In the genomic region with DNA sequence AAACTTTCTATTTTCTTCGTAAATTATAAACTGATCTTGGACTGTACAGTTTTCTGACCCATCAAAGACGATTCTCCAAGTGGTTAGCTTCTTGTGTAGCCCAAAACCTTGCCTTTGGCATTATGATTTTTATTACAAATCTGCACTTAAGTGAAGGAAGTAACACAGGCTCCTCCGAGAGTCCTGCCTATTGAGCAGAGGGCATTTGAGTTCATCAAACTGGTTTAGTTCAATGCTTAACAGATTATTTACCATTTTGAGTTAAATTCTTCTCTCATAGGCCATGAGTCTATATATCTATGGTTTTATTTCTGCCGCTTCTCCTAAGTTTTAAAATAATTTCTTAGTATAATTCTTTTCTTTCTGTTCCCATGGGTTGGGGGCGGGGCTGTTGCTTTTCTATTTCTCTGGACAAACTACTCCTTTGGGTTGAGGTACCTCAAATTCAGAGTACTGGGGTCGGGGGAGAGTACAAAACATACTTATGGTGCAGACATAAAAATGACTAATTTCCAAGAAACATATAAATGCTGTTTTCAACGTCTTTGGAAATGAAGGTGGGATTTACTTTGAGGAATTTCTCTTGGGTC, we compare ENCODE assay signal across 8 mouse cellular contexts. TPM values are rescaled to one million over a fixed set of nuclear protein-coding genes. Genes with fewer than 3 reads are reported as not detected.
DNase-seq lines count a peak whose midpoint lies in the region; ATAC-seq and TF ChIP-seq lines count a peak whose summit lies in the region.

No protein-coding gene starts in this region.

- no peak overlapping the region for H3K27ac ChIP-seq in ES-E14 (ENCODE audit: insufficient read depth, low read depth, low read length, poor library complexity, severe bottlenecking)
- H3K27ac ChIP-seq in embryonic facial prominence, embryonic 15.5 days (replicated peaks), result peak overlapping the region; percentile 98
- H3K27ac ChIP-seq in hindbrain, embryonic 15.5 days (replicated peaks), result peak overlapping the region; percentile 95
- H3K27ac ChIP-seq in liver, postnatal 0 days (ENCODE audit: low read depth), result peak overlapping the region; percentile 100
- peak overlapping the region; percentile 98 for H3K27ac ChIP-seq in stomach, embryonic 15.5 days

- in situ Hi-C loops in ES-E14 (cut with MboI; ENCODE audit: low sequenced_read_pairs in 2 of 2, unreplicated experiment in 2 of 2), result no loop called here

- WGBS in embryonic facial prominence, embryonic 15.5 days, result 26% methylated on average over 7 of the region's 7 CpGs
- 28% methylated on average over 7 of the region's 7 CpGs for WGBS in hindbrain, embryonic 15.5 days
- 21% methylated on average over 7 of the region's 7 CpGs for WGBS in liver, postnatal 0 days (ENCODE audit: insufficient replicate concordance)
- 23% methylated on average over 7 of the region's 7 CpGs for WGBS in stomach, embryonic 15.5 days

- no peak for ATAC-seq in embryonic facial prominence, embryonic 15.5 days (ENCODE audit: insufficient number of reproducible peaks, low FRiP score, low TSS enrichment, low read depth)
- no peak for ATAC-seq in hindbrain, embryonic 15.5 days (ENCODE audit: low FRiP score, low read depth)
- no peak for ATAC-seq in liver, postnatal 0 days
- ATAC-seq in stomach, embryonic 15.5 days (ENCODE audit: insufficient read depth, low FRiP score, low read depth), result no peak
- no peak for ATAC-seq in erythroid progenitor cell, adult 5-6 weeks (replicated peaks; ENCODE audit: low FRiP score, poor library complexity, severe bottlenecking)

- no peak for TF ChIP-seq CTCF in liver, postnatal 0 days (IDR thresholded peaks at IDR 0.05; ENCODE audit: low read depth)

- H3K4me3 ChIP-seq in ES-E14 (ENCODE audit: insufficient read depth in 1 of 2, low read depth in 1 of 2, low read length in 2 of 2, poor library complexity in 1 of 2, severe bottlenecking in 1 of 2), result peak overlapping the region; percentile 66 to 77; a peak in 3 of 4 replicates
- H3K4me3 ChIP-seq in embryonic facial prominence, embryonic 15.5 days (replicated peaks), result peak overlapping the region; percentile 54
- peak overlapping the region; percentile 70 for H3K4me3 ChIP-seq in hindbrain, embryonic 15.5 days
- peak overlapping the region; percentile 80 for H3K4me3 ChIP-seq in liver, postnatal 0 days (ENCODE audit: low read depth, low read length)
- H3K4me3 ChIP-seq in stomach, embryonic 15.5 days (replicated peaks), result peak overlapping the region; percentile 64

- no peaks in the 10 kb centered on the region for H3K36me3 ChIP-seq in ES-E14 (ENCODE audit: control insufficient read depth, insufficient read depth, low read length, poor library complexity, severe bottlenecking)
- no peaks in the 10 kb centered on the region for H3K36me3 ChIP-seq in embryonic facial prominence, embryonic 15.5 days
- no peaks in the 10 kb centered on the region for H3K36me3 ChIP-seq in hindbrain, embryonic 15.5 days
- H3K36me3 ChIP-seq in liver, postnatal 0 days (replicated peaks; ENCODE audit: insufficient read depth, low read length), result no peaks in the 10 kb centered on the region
- no peaks in the 10 kb centered on the region for H3K36me3 ChIP-seq in stomach, embryonic 15.5 days

- H3K9me3 ChIP-seq in ES-E14 (ENCODE audit: control insufficient read depth, insufficient read depth, low read depth, low read length), result no peaks in the 10 kb centered on the region
- no peaks in the 10 kb centered on the region for H3K9me3 ChIP-seq in embryonic facial prominence, embryonic 15.5 days (replicated peaks)
- no peaks in the 10 kb centered on the region for H3K9me3 ChIP-seq in hindbrain, embryonic 15.5 days
- H3K9me3 ChIP-seq in liver, postnatal 0 days (ENCODE audit: low read length), result no peaks in the 10 kb centered on the region
- no peaks in the 10 kb centered on the region for H3K9me3 ChIP-seq in stomach, embryonic 15.5 days

- no peaks in the 10 kb centered on the region for H3K27me3 ChIP-seq in embryonic facial prominence, embryonic 15.5 days
- no peaks in the 10 kb centered on the region for H3K27me3 ChIP-seq in hindbrain, embryonic 15.5 days
- H3K27me3 ChIP-seq in liver, postnatal 0 days (ENCODE audit: insufficient read depth, low read length), result no peaks in the 10 kb centered on the region; the same call in 1 of the 2 replicates
- no peaks in the 10 kb centered on the region for H3K27me3 ChIP-seq in stomach, embryonic 15.5 days (replicated peaks)

- peak; percentile 13 for DNase-seq in adrenal gland, postnatal 10 days
- DNase-seq in adrenal gland, adult 8-10 months, result no peak
- no peak for DNase-seq in ES-E14 (ENCODE audit: low read depth, low spot score)
- DNase-seq in liver, postnatal 0 days, result peak; percentile 20

- peak overlapping the region; percentile 86 for H3K4me2 ChIP-seq in embryonic facial prominence, embryonic 15.5 days (replicated peaks)
- peak overlapping the region; percentile 99 for H3K4me2 ChIP-seq in hindbrain, embryonic 15.5 days
- peak overlapping the region; percentile 95 for H3K4me2 ChIP-seq in liver, postnatal 0 days (ENCODE audit: low read depth, low read length)
- peak overlapping the region; percentile 85 for H3K4me2 ChIP-seq in stomach, embryonic 15.5 days

- H3K4me1 ChIP-seq in ES-E14 (ENCODE audit: control insufficient read depth in 2 of 2, insufficient read depth in 2 of 2, low read length in 2 of 2, poor library complexity in 1 of 2), result no peaks in the 10 kb centered on the region
- H3K4me1 ChIP-seq in embryonic facial prominence, embryonic 15.5 days, result peaks cover 10% of the 10 kb centered on the region
- H3K4me1 ChIP-seq in hindbrain, embryonic 15.5 days (replicated peaks), result peaks cover 22% of the 10 kb centered on the region
- H3K4me1 ChIP-seq in liver, postnatal 0 days (ENCODE audit: insufficient read depth), result peaks cover 9% of the 10 kb centered on the region
- peaks cover 6% of the 10 kb centered on the region; the same call in 1 of the 2 replicates for H3K4me1 ChIP-seq in stomach, embryonic 15.5 days

- no peak overlapping the region for H3K9ac ChIP-seq in ES-E14 (ENCODE audit: insufficient read depth, low read depth, low read length, poor library complexity, severe bottlenecking)
- no peak overlapping the region for H3K9ac ChIP-seq in embryonic facial prominence, embryonic 15.5 days
- 0 out of 2 replicates have a peak overlapping the region, but pooled peaks have one; percentile 9 for H3K9ac ChIP-seq in hindbrain, embryonic 15.5 days
- peak overlapping the region; percentile 99 for H3K9ac ChIP-seq in liver, postnatal 0 days (replicated peaks)
- no peak overlapping the region for H3K9ac ChIP-seq in stomach, embryonic 15.5 days

- no peak; the same call in 1 of the 2 replicates for TF ChIP-seq EP300 in liver, postnatal 0 days (IDR thresholded peaks at IDR 0.05; ENCODE audit: low read depth)

RNA-seq across cellular contexts. Expression of a gene that starts 0.6 kb away (rescaled TPM):
- 100 to 1,000 TPM; 180 to 217 TPM for total RNA-seq in adrenal gland, postnatal 10 days (2021)
- total RNA-seq in adrenal gland, adult 8-10 months (2022), result 10 to 100 TPM; 61.3 to 77.8 (median 63.8) TPM
- total RNA-seq in ES-E14 (2012; rRNA removed), result 131 and 207 TPM in 2 replicates
- polyA plus RNA-seq in embryonic facial prominence, embryonic 15.5 days (2015; fragmentation: Nextera tagmentation; extraction: Ambion mirVana), result 14.7 and 20.7 TPM in 2 replicates
- 4.8 and 8.8 TPM in 2 replicates for polyA plus RNA-seq in hindbrain, embryonic 15.5 days (2015; fragmentation: Nextera tagmentation; extraction: Ambion mirVana)
- 13.3 and 16.0 TPM in 2 replicates for polyA plus RNA-seq in liver, postnatal 0 days (2015; fragmentation: Nextera tagmentation; extraction: Ambion mirVana)
- 24.6 and 25.3 TPM in 2 replicates for polyA plus RNA-seq in stomach, embryonic 15.5 days (2015; fragmentation: Nextera tagmentation; extraction: Ambion mirVana)
- 1,339 and 1,610 TPM in 2 replicates for total RNA-seq in erythroid progenitor cell, adult 5-6 weeks (2015; ENCODE audit: low replicate concordance)
- 1,649 and 1,886 TPM in 2 replicates for total RNA-seq in erythroid progenitor cell, adult 5-6 weeks (2017; ENCODE audit: low replicate concordance)

RNA-seq across cellular contexts. Expression of a gene that starts 2.0 kb away (rescaled TPM):
- total RNA-seq in adrenal gland, postnatal 10 days (2021), result 10 to 100 TPM; 27.7 to 32.2 TPM
- 10 to 100 TPM; 11.0 to 15.5 (median 13.2) TPM for total RNA-seq in adrenal gland, adult 8-10 months (2022)
- 119 and 195 TPM in 2 replicates for total RNA-seq in ES-E14 (2012; rRNA removed)
- polyA plus RNA-seq in embryonic facial prominence, embryonic 15.5 days (2015; fragmentation: Nextera tagmentation; extraction: Ambion mirVana), result 2.7 and 3.6 TPM in 2 replicates
- 1.5 and 1.7 TPM in 2 replicates for polyA plus RNA-seq in hindbrain, embryonic 15.5 days (2015; fragmentation: Nextera tagmentation; extraction: Ambion mirVana)
- polyA plus RNA-seq in liver, postnatal 0 days (2015; fragmentation: Nextera tagmentation; extraction: Ambion mirVana), result 0.49 and 0.51 TPM in 2 replicates
- 2.9 TPM in 2 replicates for polyA plus RNA-seq in stomach, embryonic 15.5 days (2015; fragmentation: Nextera tagmentation; extraction: Ambion mirVana)
- total RNA-seq in erythroid progenitor cell, adult 5-6 weeks (2015; ENCODE audit: low replicate concordance), result 39.8 and 50.1 TPM in 2 replicates
- 202 and 281 TPM in 2 replicates for total RNA-seq in erythroid progenitor cell, adult 5-6 weeks (2017; ENCODE audit: low replicate concordance)

RNA-seq across cellular contexts. Expression of a gene that starts 41.6 kb away (rescaled TPM):
- total RNA-seq in adrenal gland, postnatal 10 days (2021), result 100 to 1,000 TPM; 294 to 310 TPM
- 100 to 1,000 TPM; 116 to 151 (median 145) TPM for total RNA-seq in adrenal gland, adult 8-10 months (2022)
- 713 and 869 TPM in 2 replicates for total RNA-seq in ES-E14 (2012; rRNA removed)
- 86.2 and 107 TPM in 2 replicates for polyA plus RNA-seq in embryonic facial prominence, embryonic 15.5 days (2015; fragmentation: Nextera tagmentation; extraction: Ambion mirVana)
- 35.1 and 51.2 TPM in 2 replicates for polyA plus RNA-seq in hindbrain, embryonic 15.5 days (2015; fragmentation: Nextera tagmentation; extraction: Ambion mirVana)
- 89.1 and 94.3 TPM in 2 replicates for polyA plus RNA-seq in liver, postnatal 0 days (2015; fragmentation: Nextera tagmentation; extraction: Ambion mirVana)
- 117 and 130 TPM in 2 replicates for polyA plus RNA-seq in stomach, embryonic 15.5 days (2015; fragmentation: Nextera tagmentation; extraction: Ambion mirVana)
- total RNA-seq in erythroid progenitor cell, adult 5-6 weeks (2015; ENCODE audit: low replicate concordance), result 1,614 and 1,995 TPM in 2 replicates
- 2,133 and 2,242 TPM in 2 replicates for total RNA-seq in erythroid progenitor cell, adult 5-6 weeks (2017; ENCODE audit: low replicate concordance)

RNA-seq across cellular contexts. Expression of a gene that starts 47.4 kb away (rescaled TPM):
- 10 to 100 TPM; 38.0 to 43.5 TPM for total RNA-seq in adrenal gland, postnatal 10 days (2021)
- total RNA-seq in adrenal gland, adult 8-10 months (2022), result 1 to 10 TPM; 2.9 to 4.8 (median 3.3) TPM
- total RNA-seq in ES-E14 (2012; rRNA removed), result 80.2 and 103 TPM in 2 replicates
- 5.0 and 6.0 TPM in 2 replicates for polyA plus RNA-seq in embryonic facial prominence, embryonic 15.5 days (2015; fragmentation: Nextera tagmentation; extraction: Ambion mirVana)
- polyA plus RNA-seq in hindbrain, embryonic 15.5 days (2015; fragmentation: Nextera tagmentation; extraction: Ambion mirVana), result 1.2 and 2.0 TPM in 2 replicates
- 4.7 and 5.8 TPM in 2 replicates for polyA plus RNA-seq in liver, postnatal 0 days (2015; fragmentation: Nextera tagmentation; extraction: Ambion mirVana)
- polyA plus RNA-seq in stomach, embryonic 15.5 days (2015; fragmentation: Nextera tagmentation; extraction: Ambion mirVana), result 5.7 and 7.9 TPM in 2 replicates
- total RNA-seq in erythroid progenitor cell, adult 5-6 weeks (2015; ENCODE audit: low replicate concordance), result 379 and 393 TPM in 2 replicates
- 236 and 363 TPM in 2 replicates for total RNA-seq in erythroid progenitor cell, adult 5-6 weeks (2017; ENCODE audit: low replicate concordance)

RNA-seq across cellular contexts. Expression of a gene that starts 48.8 kb away (rescaled TPM):
- total RNA-seq in adrenal gland, postnatal 10 days (2021), result 10 to 100 TPM; 47.4 to 49.2 TPM
- 1 to 10 TPM; 4.8 to 9.8 (median 5.8) TPM for total RNA-seq in adrenal gland, adult 8-10 months (2022)
- total RNA-seq in ES-E14 (2012; rRNA removed), result 1,000 and 1,148 TPM in 2 replicates
- 1.8 and 3.9 TPM in 2 replicates for polyA plus RNA-seq in embryonic facial prominence, embryonic 15.5 days (2015; fragmentation: Nextera tagmentation; extraction: Ambion mirVana)
- polyA plus RNA-seq in hindbrain, embryonic 15.5 days (2015; fragmentation: Nextera tagmentation; extraction: Ambion mirVana), result not detected in 2 replicates
- polyA plus RNA-seq in liver, postnatal 0 days (2015; fragmentation: Nextera tagmentation; extraction: Ambion mirVana), result 2.0 and 2.6 TPM in 2 replicates
- polyA plus RNA-seq in stomach, embryonic 15.5 days (2015; fragmentation: Nextera tagmentation; extraction: Ambion mirVana), result 2.4 and 3.4 TPM in 2 replicates
- 9.0 and 15.1 TPM in 2 replicates for total RNA-seq in erythroid progenitor cell, adult 5-6 weeks (2015; ENCODE audit: low replicate concordance)
- 2,771 and 6,356 TPM in 2 replicates for total RNA-seq in erythroid progenitor cell, adult 5-6 weeks (2017; ENCODE audit: low replicate concordance)

Comparison
In these comparisons a context has a peak if more than half of its experiments do, and no peak if none do; other contexts are left out.
1. DNase-seq: peak in adrenal gland, postnatal 10 days (single experiment) and liver, postnatal 0 days (single experiment); none in adrenal gland, adult 8-10 months (single experiment) and ES-E14 (single experiment).
2. H3K9ac ChIP-seq: peak in hindbrain, embryonic 15.5 days (single experiment) and liver, postnatal 0 days (single experiment); none in ES-E14 (single experiment), embryonic facial prominence, embryonic 15.5 days (single experiment) and stomach, embryonic 15.5 days (single experiment).
3. Peak in every context shown above with its lines, with median percentiles within 50 percentile points of each other: H3K4me3 ChIP-seq and H3K4me2 ChIP-seq.